Mouse (Mus musculus): ENCODE results near the gene Angel1.
A peak's percentile ranks its signal among the peaks of the same experiment; 100 is the strongest.

Gene Angel1

GRCm38 (mm10) chr12:86679546-86679930 lies 46.7 kb downstream of the Angel1 start:
- no peak for DNase-seq (ENCODE audit: low spot score in 2 of 2)

- peak in 1 of 2 experiments; percentile 66 for DNase-seq (ENCODE audit: low spot score in 2 of 2)
Observed at GRCm38 (mm10) chr12:86678591-86679545, 47.4 kb downstream of the Angel1 start, which contains the start of gene Vash1. Vash1 (plus strand) TSS chr12:86678700.

DNA sequence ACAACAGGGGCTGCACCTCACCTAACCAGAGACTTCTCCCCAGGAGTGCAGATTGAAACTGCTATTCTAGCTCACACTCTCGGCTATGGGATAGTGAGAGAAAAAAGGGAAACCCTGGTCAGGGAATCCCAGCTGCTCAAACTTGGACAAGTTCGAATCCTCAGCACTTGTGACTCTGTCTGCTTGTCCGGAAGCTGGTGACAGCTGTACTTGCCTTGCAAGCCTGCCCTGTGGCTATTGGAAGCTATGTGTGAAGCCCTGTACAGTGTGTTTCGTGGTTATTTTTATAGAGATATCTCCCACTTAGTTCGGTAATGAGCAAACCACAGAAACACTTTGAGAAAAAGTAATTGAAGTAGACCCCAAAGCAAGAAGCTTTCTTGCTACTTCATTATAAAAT lies 53.8 kb downstream of the Angel1 start:
- DNase-seq (ENCODE audit: low spot score in 2 of 2), result no peak

DNA sequence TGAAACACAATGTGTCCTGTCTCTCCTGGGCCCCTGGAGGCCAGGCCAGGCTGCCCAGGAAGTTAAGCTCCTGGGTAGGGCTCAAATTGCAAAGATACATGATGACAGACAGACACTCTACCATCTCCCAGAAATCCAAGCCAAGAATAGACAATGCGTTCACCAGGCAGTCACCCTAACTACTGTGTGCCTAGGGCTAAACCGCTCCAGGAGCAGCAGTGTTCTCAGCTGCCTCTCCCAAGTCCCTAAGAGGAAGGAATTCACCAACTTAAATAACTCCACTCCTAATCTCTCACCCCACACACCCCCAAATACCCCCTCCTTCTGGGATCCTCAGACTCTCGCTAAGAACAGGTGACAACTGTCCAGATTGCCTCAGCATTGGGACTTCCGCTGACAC lies 54.2 kb downstream of the Angel1 start:
- no peak for DNase-seq (ENCODE audit: low spot score in 2 of 2)

GRCm38 (mm10) chr12:86668404-86668803 lies 57.9 kb downstream of the Angel1 start:
- no peak for DNase-seq (ENCODE audit: low spot score in 2 of 2)

DNA sequence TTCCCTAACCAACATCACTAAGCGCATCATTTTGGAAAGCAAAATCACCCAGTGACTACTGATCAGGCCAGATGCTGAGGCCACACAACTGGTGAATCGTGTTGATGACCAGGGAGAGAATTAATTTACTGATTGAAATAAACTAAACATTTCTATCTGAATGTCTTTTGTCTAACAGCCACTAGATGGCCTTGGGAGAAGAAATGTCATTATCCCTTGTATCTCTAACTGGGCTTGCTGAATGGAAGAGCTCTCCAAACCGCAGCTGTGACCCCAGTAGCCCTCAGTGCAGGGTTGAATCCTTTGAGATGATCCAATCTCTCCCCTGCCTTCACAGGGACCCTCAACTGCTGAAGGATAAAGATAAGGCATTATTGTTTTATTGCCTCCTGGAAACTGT lies 60.6 kb downstream of the Angel1 start:
- DNase-seq (ENCODE audit: low spot score in 2 of 2), result no peak

- DNase-seq (ENCODE audit: low spot score in 2 of 2), result no peak
Observed at GRCm38 (mm10) chr12:86660466-86660865, 65.8 kb downstream of the Angel1 start.

- no peak for DNase-seq (ENCODE audit: low spot score in 2 of 2)
Observed at GRCm38 (mm10) chr12:86659447-86659968, 66.8 kb downstream of the Angel1 start.

GRCm38 (mm10) chr12:86652570-86653041 lies 73.7 kb downstream of the Angel1 start:
- DNase-seq (ENCODE audit: low spot score in 2 of 2), result peak; percentile 30 to 59

GRCm38 (mm10) chr12:86651301-86651860 lies 74.9 kb downstream of the Angel1 start:
- no peak for DNase-seq (ENCODE audit: low spot score in 2 of 2)
